Mouse (Mus musculus): ENCODE data around the gene Spin4. TPM values are rescaled to one million over a fixed set of nuclear protein-coding genes. Genes with fewer than 3 reads are reported as not detected.

Spin4 gene
- total RNA-seq (2012; rRNA removed) (0.98 and 1.2 TPM in 2 replicates), total RNA-seq (2014; rRNA removed) (1.8 and 2.0 TPM in 2 replicates), polyA plus RNA-seq (2012; ENCODE audit: insufficient read length, low read depth) (0.33 and 0.41 TPM in 2 replicates)

GRCm38 (mm10) chrX:95026361-95026892, at the start of gene Spin4:
Gene Spin4 (minus strand): TSS chrX:95026682.
- TF ChIP-seq POLR2A (IDR thresholded peaks at IDR 0.05; ENCODE audit: low read depth, low read length) (peak; percentile 50; the same call in 1 of the 2 replicates), TBP (conservative IDR thresholded peaks at IDR 0.05; ENCODE audit: low read depth, low read length) (0 out of 2 replicates have a peak, but pooled peaks have one; percentile 24), USF1 (IDR thresholded peaks at IDR 0.05; ENCODE audit: low read depth, low read length) (no peak), GABPA (IDR thresholded peaks at IDR 0.05; ENCODE audit: insufficient replicate concordance, low read depth, low read length) (no peak), ZKSCAN1 (IDR thresholded peaks at IDR 0.05; ENCODE audit: borderline replicate concordance, low read depth, low read length) (no peak)
- in situ Hi-C loops (cut with MboI; ENCODE audit: low pct_ligation_motif_present, low pct_unique_long_range_greater_than_20kb, low sequenced_read_pairs) (no loop called here), dilution Hi-C loops (cut with MboI; ENCODE audit: extremely low pct_ligation_motif_present, extremely low pct_unique_long_range_greater_than_20kb, low sequenced_read_pairs) (no loop called here)
- Histone ChIP-seq H3K4me2 (ENCODE audit: insufficient read depth, low read depth, poor library complexity, severe bottlenecking) (peak within 1 kb of the TSS; percentile 17), H3K4me3 (replicated peaks in 1 of 3; ENCODE audit: low read depth in 2 of 3, low read length in 2 of 3, poor library complexity in 1 of 3) (peak within 1 kb of the TSS; percentile 54 to 95 (median 60)), H3K27ac (ENCODE audit: insufficient read depth, low read depth) (peak within 1 kb of the TSS; percentile 58; the same call in 1 of the 2 replicates), H3K4me1 (ENCODE audit: control insufficient read depth in 1 of 2, insufficient read depth in 2 of 2) (no peaks in the 10 kb centered on the region), H3K79me2 (replicated peaks; ENCODE audit: control insufficient read depth, extremely low read depth, insufficient read depth, poor library complexity, severe bottlenecking) (no peaks in the 10 kb centered on the region), H3K9ac (ENCODE audit: insufficient read depth, low read depth) (peak within 1 kb of the TSS; percentile 71), H3K27me3 (replicated peaks) (no peaks in the 10 kb centered on the region), H3K36me3 (replicated peaks in 1 of 2; ENCODE audit: control insufficient read depth in 1 of 2, insufficient read depth in 1 of 2, low read length in 1 of 2) (no peaks in the 10 kb centered on the region), H3K9me3 (replicated peaks; ENCODE audit: low read length) (no peaks in the 10 kb centered on the region)
- DNase-seq (ENCODE audit: extremely low read depth), result peak; percentile 35

- dilution Hi-C loops (cut with MboI; ENCODE audit: extremely low pct_ligation_motif_present, extremely low pct_unique_long_range_greater_than_20kb, low sequenced_read_pairs) (no loop called here), in situ Hi-C loops (cut with MboI; ENCODE audit: low pct_ligation_motif_present, low pct_unique_long_range_greater_than_20kb, low sequenced_read_pairs) (no loop called here)
- Histone ChIP-seq H3K4me2 (ENCODE audit: insufficient read depth, low read depth, poor library complexity, severe bottlenecking) (no peak overlapping the region), H3K4me3 (replicated peaks in 1 of 3; ENCODE audit: low read depth in 2 of 3, low read length in 2 of 3, poor library complexity in 1 of 3) (no peak overlapping the region), H3K27me3 (replicated peaks) (no peaks in the 10 kb centered on the region), H3K9me3 (replicated peaks; ENCODE audit: low read length) (no peaks in the 10 kb centered on the region), H3K27ac (ENCODE audit: insufficient read depth, low read depth) (no peak overlapping the region), H3K79me2 (replicated peaks; ENCODE audit: control insufficient read depth, extremely low read depth, insufficient read depth, poor library complexity, severe bottlenecking) (no peaks in the 10 kb centered on the region), H3K4me1 (ENCODE audit: control insufficient read depth in 1 of 2, insufficient read depth in 2 of 2) (no peaks in the 10 kb centered on the region), H3K9ac (ENCODE audit: insufficient read depth, low read depth) (no peak overlapping the region), H3K36me3 (replicated peaks in 1 of 2; ENCODE audit: control insufficient read depth in 1 of 2, insufficient read depth in 1 of 2, low read length in 1 of 2) (no peaks in the 10 kb centered on the region)
- TF ChIP-seq SIN3A (IDR thresholded peaks at IDR 0.05; ENCODE audit: low read length), result no peak
- TF ChIP-seq ETS1 (conservative IDR thresholded peaks at IDR 0.05; ENCODE audit: low read depth, low read length), result no peak
- no peak for TF ChIP-seq USF2 (conservative IDR thresholded peaks at IDR 0.05; ENCODE audit: low read depth, low read length)
- TF ChIP-seq SMC3 (IDR thresholded peaks at IDR 0.05; ENCODE audit: low read depth, low read length), result no peak
- TF ChIP-seq JUND (conservative IDR thresholded peaks at IDR 0.05; ENCODE audit: low read depth, low read length), result no peak
- TF ChIP-seq PAX5 (IDR thresholded peaks at IDR 0.05; ENCODE audit: low read length), result no peak
- TF ChIP-seq UBTF (IDR thresholded peaks at IDR 0.05; ENCODE audit: low read depth, low read length), result no peak
- no peak for TF ChIP-seq JUN (IDR thresholded peaks at IDR 0.05; ENCODE audit: insufficient read depth, low read depth, low read length)
- no peak for TF ChIP-seq NELFE (IDR thresholded peaks at IDR 0.05; ENCODE audit: low read depth, low read length)
- TF ChIP-seq ELF1 (IDR thresholded peaks at IDR 0.05; ENCODE audit: low read depth, low read length), result no peak
- no peak for TF ChIP-seq GABPA (IDR thresholded peaks at IDR 0.05; ENCODE audit: insufficient replicate concordance, low read depth, low read length)
- no peak for TF ChIP-seq USF1 (IDR thresholded peaks at IDR 0.05; ENCODE audit: low read depth, low read length)
- TF ChIP-seq POLR2A (IDR thresholded peaks at IDR 0.05; ENCODE audit: low read depth, low read length), result no peak
- TF ChIP-seq CHD1 (IDR thresholded peaks at IDR 0.05; ENCODE audit: low read depth, low read length), result no peak
- no peak for TF ChIP-seq TBP (conservative IDR thresholded peaks at IDR 0.05; ENCODE audit: low read depth, low read length)
- TF ChIP-seq MAFK (IDR thresholded peaks at IDR 0.05; ENCODE audit: insufficient replicate concordance, low read length), result no peak
- TF ChIP-seq IRF4 (IDR thresholded peaks at IDR 0.05; ENCODE audit: low read depth, low read length), result no peak
- no peak for TF ChIP-seq BHLHE40 (IDR thresholded peaks at IDR 0.05; ENCODE audit: low read depth, low read length)
- no peak for DNase-seq (ENCODE audit: extremely low read depth)
Measured at GRCm38 (mm10) chrX:95027907-95028306, 1.4 kb upstream of the Spin4 start.
